Mouse (Mus musculus): Measurements from ENCODE around the gene 4930579G24Rik. TPM values are rescaled to one million over a fixed set of nuclear protein-coding genes. Genes with fewer than 3 reads are reported as not detected.

Gene 4930579G24Rik
- polyA plus RNA-seq (2012; ENCODE audit: insufficient read depth, low replicate concordance) = 0.86 TPM in 1 of 2 replicates, not detected in the other

DNA sequence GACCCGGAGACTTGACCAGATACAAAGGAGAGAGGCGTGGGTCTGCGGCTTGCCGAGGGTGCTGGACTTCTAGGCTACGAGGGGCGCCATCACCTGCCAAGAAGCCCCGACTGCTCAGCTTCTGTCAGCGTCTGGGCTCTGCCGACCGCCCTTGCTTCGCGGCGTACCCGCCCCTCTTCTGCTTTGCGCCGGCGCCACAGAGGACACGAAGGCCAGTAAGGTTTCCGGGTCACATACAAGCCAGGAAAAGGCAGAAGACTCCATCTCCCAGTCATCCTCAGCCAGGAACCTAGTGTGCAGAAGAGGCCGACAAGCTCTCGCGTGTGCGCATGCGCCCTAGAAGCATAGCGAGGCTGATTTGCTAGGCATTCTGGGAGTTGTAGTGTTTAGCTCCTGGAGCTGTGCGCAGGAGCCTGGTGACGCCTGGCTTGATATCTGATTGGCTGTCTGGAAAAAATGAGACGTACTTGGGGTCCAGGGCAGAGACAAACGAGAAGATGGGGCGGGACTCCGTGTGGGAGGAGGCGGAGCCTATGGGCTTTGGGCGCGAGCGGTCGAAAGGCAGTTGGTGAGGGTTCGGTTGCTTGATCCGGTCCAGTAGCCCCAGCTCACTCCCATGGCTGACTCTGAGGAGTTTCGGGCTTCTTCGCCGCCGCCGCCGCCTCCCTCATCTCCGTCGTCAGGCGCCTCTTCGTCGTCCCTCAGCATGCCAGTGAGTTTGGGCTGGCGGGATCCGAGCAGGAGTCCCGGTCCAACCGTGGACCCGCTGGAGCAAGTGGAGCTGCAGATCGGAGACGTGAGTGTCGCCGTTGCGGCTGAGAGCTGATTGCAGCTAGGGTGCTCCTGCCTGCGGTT lies at the start of gene 4930579G24Rik:
TSS of gene 4930579G24Rik (plus strand) at position 519 of the 855 bp plus-strand sequence.
- TF ChIP-seq GATA1 (IDR thresholded peaks at IDR 0.05; ENCODE audit: borderline replicate concordance, low read length) = peak; percentile 83; the same call in 2 of the 3 replicates
- TF ChIP-seq FLI1 (IDR thresholded peaks at IDR 0.05; ENCODE audit: low read length) = no peak
- H3K36me3 ChIP-seq (replicated peaks; ENCODE audit: low read length) = peaks cover 26% of the 10 kb centered on the region
- H3K27me3 ChIP-seq (replicated peaks) = no peaks in the 10 kb centered on the region
- H3K9me3 ChIP-seq = no peaks in the 10 kb centered on the region
- H3K4me3 ChIP-seq (replicated peaks) = peak within 1 kb of the TSS; percentile 99
- peaks cover 10% of the 10 kb centered on the region for H3K4me1 ChIP-seq

DNA sequence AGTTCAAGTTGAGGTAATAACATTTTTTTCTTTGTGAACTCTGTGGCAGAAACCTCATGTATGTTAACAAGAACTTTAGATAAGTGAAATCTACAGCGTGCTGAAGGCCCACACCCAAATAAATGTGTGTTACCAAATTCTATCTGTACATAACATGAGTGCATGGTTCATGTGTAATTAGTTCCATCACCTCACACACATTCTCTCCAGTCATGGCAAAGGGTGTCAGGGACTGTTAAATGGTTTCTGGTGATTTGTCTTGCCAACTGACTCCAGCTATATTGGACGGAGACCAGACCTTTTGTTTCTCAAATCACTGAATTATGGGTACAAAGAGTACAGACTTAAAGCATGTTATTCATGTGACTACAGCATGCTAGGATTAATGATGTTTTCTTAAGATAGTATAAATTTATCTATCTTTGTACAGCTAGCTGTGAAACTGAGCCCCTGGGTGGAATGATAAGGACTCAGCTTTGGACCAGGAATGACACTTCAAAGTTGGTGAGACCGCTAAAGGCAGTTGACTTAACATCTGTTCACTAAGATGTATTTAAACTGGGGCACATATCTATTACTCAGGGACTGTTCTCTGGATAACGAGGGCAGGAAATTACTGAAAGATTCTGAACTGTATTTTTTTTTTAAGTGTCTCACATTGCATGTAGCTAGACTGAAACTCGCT lies 48.8 kb upstream of the 4930579G24Rik start:
- no peaks in the 10 kb centered on the region for H3K9me3 ChIP-seq
- peaks cover 13% of the 10 kb centered on the region for H3K4me1 ChIP-seq
- no peaks in the 10 kb centered on the region for H3K36me3 ChIP-seq (replicated peaks; ENCODE audit: low read length)
- H3K27me3 ChIP-seq (replicated peaks) = peaks cover 2% of the 10 kb centered on the region
- no peak overlapping the region for H3K4me3 ChIP-seq (replicated peaks)
- no peak for TF ChIP-seq GATA1 (IDR thresholded peaks at IDR 0.05; ENCODE audit: borderline replicate concordance, low read length)
- no peak for TF ChIP-seq FLI1 (IDR thresholded peaks at IDR 0.05; ENCODE audit: low read length)

DNA sequence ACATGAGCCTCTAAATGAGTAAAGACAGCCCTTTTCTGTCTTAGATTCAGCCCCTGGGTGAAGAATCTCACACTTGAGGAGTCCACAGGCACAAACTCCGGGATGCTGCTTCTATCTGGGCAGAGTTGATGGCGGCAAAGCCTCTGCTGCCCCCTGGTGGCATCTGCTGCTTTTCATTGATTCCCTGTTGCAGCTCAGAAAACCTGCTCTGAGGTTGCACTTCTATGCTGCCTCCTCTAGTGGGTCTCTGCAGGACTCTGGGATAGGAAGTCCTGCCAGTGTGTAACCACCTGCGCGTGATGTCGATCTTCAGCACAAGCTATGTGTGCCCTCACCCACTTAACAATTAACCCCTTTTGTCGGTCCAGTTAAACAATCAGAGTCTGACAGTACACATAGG lies 42.1 kb upstream of the 4930579G24Rik start:
- Histone ChIP-seq H3K9me3 (no peaks in the 10 kb centered on the region), H3K4me3 (replicated peaks) (peak overlapping the region; percentile 82), H3K4me1 (peaks cover 20% of the 10 kb centered on the region), H3K27me3 (replicated peaks) (peaks cover 2% of the 10 kb centered on the region), H3K36me3 (replicated peaks; ENCODE audit: low read length) (no peaks in the 10 kb centered on the region)
- TF ChIP-seq GATA1 (IDR thresholded peaks at IDR 0.05; ENCODE audit: borderline replicate concordance, low read length) (no peak), FLI1 (IDR thresholded peaks at IDR 0.05; ENCODE audit: low read length) (no peak)

DNA sequence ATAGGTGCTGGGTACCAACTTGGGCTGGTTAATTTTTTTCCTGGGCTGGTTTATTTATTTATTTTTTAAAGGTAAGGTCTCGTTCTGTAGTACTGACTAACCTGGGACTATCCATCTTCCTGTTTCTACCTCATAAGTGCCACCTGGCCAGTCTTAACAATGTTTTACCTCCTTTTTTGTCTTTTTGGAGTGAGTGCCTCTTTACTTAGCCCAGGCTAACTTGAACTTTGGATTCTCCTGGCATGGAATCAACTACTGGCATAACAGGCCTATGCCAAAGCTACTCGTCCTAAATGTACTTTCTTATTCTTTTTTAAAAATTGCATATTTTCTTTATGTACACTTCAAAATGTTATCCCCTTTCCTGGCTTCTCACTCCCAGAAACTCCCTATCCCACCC lies 39.2 kb upstream of the 4930579G24Rik start:
- no peak overlapping the region for H3K4me3 ChIP-seq (replicated peaks)
- TF ChIP-seq GATA1 (IDR thresholded peaks at IDR 0.05; ENCODE audit: borderline replicate concordance, low read length) = no peak
- TF ChIP-seq FLI1 (IDR thresholded peaks at IDR 0.05; ENCODE audit: low read length) = no peak
- no peaks in the 10 kb centered on the region for H3K27me3 ChIP-seq (replicated peaks)
- H3K36me3 ChIP-seq (replicated peaks; ENCODE audit: low read length) = peaks cover 15% of the 10 kb centered on the region
- peaks cover 33% of the 10 kb centered on the region for H3K4me1 ChIP-seq
- H3K9me3 ChIP-seq = no peaks in the 10 kb centered on the region

DNA sequence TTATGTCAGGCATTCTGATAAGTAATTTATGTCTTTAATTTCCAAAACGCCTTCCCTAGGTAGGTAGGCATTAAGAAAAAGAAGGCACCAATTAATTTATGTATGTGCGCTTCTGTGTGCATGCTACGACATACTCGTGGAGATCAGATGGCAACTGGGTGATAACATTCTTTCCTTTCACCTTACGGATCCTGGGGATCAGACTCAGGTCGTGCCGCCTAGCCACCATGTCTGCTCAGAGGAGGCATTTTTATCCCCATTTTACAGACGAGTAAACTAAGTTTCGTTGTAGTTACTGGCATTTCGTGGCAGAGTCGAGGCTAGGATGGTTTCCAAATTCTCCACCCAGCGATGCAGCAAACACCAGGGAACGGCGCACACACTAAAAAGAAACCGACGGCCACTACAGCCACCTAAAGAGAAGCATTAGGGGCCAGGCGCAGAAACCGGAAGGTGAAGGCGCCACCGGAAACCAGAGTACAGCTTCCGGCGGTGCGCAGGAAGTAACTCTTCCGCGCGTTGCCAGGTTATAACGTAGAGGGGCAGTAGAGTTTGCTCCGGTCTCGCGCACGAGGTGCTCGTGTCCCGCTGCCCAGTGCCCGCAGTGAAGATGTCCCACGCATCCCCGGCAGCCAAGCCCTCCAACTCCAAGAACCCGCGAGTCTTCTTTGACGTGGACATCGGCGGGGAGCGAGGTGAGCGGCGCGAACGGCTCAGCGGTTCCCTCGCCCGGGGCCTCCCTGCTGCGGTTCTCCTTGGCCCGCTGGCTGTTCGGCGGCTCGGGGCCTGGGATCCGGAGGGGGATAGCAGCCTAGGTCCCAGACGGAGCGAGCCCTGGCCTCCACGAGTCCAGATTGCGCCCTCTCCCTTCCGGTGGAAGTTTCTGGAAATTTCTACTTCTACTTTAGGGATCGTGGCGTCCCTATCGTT lies 37.8 kb upstream of the 4930579G24Rik start, which contains the start of gene Ppid:
TSS of gene Ppid (plus strand) at position 480 of the 930 bp plus-strand sequence.
- Histone ChIP-seq H3K4me1 (peaks cover 33% of the 10 kb centered on the region), H3K4me3 (replicated peaks) (peak within 1 kb of the TSS; percentile 97), H3K36me3 (replicated peaks; ENCODE audit: low read length) (peaks cover 29% of the 10 kb centered on the region), H3K9me3 (no peaks in the 10 kb centered on the region), H3K27me3 (replicated peaks) (no peaks in the 10 kb centered on the region)
- peak; percentile 95 for TF ChIP-seq FLI1 (IDR thresholded peaks at IDR 0.05; ENCODE audit: low read length)
- TF ChIP-seq GATA1 (IDR thresholded peaks at IDR 0.05; ENCODE audit: borderline replicate concordance, low read length) = no peak

DNA sequence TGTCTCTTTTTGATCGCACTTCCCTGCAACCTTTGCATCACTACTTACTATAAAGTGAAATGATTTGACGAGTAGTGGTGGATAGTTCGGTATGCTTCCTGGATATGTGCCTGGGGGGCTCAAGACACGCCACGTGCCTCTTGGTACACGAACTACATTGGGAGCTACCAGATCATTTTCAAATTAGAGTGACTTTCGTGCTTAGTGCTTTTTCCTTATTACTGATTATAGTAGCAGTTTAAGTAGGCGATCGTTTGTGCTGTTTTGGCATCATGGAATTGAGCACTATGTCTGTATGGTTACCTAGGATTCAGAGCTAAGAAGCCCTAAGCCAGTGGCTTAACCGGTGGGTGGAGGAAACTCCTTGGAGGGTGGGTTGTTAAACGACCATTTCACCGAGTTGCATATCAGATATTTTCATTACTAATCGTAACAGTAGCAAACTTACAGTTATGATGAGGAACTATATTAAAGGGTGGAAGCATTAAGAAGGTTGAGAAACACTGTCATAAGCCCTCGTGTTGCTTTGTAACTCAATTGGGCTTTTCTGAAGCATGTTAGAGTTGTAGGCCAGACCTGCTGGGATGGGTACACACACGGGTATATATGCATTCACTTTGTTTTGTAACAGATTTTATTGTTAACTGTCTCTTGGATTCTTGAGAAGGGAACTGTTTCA lies 36.9 kb upstream of the 4930579G24Rik start:
- Histone ChIP-seq H3K36me3 (replicated peaks; ENCODE audit: low read length) (peaks cover 37% of the 10 kb centered on the region), H3K9me3 (no peaks in the 10 kb centered on the region), H3K4me3 (replicated peaks) (peak overlapping the region; percentile 97), H3K27me3 (replicated peaks) (no peaks in the 10 kb centered on the region), H3K4me1 (peaks cover 31% of the 10 kb centered on the region)
- TF ChIP-seq GATA1 (IDR thresholded peaks at IDR 0.05; ENCODE audit: borderline replicate concordance, low read length) (no peak), FLI1 (IDR thresholded peaks at IDR 0.05; ENCODE audit: low read length) (no peak)

DNA sequence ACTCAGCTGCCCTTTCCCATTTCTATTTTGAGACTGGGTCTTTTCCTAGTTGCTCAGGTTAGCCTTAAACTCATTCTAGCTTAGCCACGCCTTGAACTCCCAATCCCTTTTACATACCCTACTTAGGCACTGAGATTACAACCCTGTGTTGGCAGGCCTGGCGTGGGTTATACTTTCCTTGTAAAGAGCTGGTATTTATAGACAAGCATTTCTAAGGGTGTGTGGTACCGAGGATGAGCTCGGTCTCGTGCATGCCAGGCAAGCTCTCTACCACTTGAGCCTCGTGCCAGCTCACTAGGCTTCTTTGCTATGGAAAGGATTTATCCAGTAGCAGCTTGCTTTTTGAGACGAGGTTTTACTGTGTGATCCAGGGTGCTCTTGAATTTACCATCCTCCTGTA lies 33.4 kb upstream of the 4930579G24Rik start:
- no peaks in the 10 kb centered on the region for H3K27me3 ChIP-seq (replicated peaks)
- peaks cover 71% of the 10 kb centered on the region for H3K36me3 ChIP-seq (replicated peaks; ENCODE audit: low read length)
- H3K4me3 ChIP-seq (replicated peaks) = no peak overlapping the region
- H3K4me1 ChIP-seq = peaks cover 18% of the 10 kb centered on the region
- H3K9me3 ChIP-seq = no peaks in the 10 kb centered on the region
- TF ChIP-seq FLI1 (IDR thresholded peaks at IDR 0.05; ENCODE audit: low read length) (no peak), GATA1 (IDR thresholded peaks at IDR 0.05; ENCODE audit: borderline replicate concordance, low read length) (no peak)

DNA sequence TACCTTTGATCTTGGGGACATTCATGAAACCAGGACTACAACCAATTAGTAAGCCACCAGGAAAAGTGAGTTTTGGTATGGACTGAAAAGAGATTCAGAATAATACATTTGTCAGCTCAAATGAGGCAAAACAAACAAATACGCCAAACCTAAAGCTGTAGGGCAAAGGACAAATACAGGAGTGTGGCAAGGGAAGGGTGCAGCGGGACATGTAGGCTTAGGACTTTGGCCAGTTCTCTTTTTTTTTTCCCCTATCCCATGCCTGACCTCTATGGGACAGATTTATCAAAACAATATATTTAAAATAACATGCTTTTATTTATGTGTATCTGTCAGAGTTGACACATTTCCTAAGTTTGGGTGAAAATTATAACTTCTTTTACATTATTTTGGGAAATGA lies 19.0 kb upstream of the 4930579G24Rik start:
- no peak overlapping the region for H3K4me3 ChIP-seq (replicated peaks)
- H3K27me3 ChIP-seq (replicated peaks) = no peaks in the 10 kb centered on the region
- H3K9me3 ChIP-seq = peaks cover 7% of the 10 kb centered on the region
- TF ChIP-seq FLI1 (IDR thresholded peaks at IDR 0.05; ENCODE audit: low read length) = no peak
- TF ChIP-seq GATA1 (IDR thresholded peaks at IDR 0.05; ENCODE audit: borderline replicate concordance, low read length) = no peak
- H3K4me1 ChIP-seq = no peaks in the 10 kb centered on the region
- H3K36me3 ChIP-seq (replicated peaks; ENCODE audit: low read length) = peaks cover 87% of the 10 kb centered on the region
